Mouse (Mus musculus): ENCODE data around the gene Zdhhc5. TPM values are rescaled to one million over a fixed set of nuclear protein-coding genes. Genes with fewer than 3 reads are reported as not detected.

Gene Zdhhc5
- total and polyA plus RNA-seq, 2 experiments from 2014 or later, result 13.1 to 27.5 TPM

DNA sequence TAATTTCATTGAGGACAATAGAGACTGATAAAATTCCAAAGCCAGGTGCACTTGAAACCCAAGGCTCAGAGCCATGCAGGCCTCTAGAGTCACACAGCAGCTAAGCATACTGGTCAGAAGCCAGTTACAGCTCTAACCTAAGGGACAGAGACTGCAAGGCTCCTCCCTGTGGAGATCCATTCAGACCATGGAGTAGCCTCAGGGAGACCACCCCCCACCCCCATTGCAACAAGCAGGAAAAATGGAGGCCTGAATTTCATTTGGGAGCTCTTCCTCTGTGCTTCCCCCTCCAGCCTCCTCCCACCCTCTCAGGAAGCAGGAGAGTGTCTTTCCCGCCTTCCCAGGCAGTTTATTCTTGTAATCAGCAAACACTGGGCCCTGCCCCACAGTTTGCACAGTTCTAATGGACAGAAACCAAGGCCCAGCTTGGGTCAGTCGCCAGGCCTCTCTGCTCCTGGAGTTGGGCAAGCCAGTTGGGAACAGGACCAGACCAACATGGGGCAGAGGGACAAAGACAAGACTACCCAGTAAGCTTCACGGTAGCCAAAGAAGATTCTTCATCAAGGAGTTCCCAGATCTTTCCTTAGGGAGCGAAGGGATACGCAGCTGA lies 27.0 kb upstream of the Zdhhc5 start:
- WGBS, result 2% methylated on average over 5 of the region's 5 CpGs
- H3K36me3 ChIP-seq (ENCODE audit: insufficient read depth), result no peaks in the 10 kb centered on the region
- ATAC-seq, result no peak
- H3K4me1 ChIP-seq (ENCODE audit: insufficient read depth), result peaks cover 28% of the 10 kb centered on the region
- no peak for DNase-seq
- H3K4me3 ChIP-seq (ENCODE audit: low read depth, low read length), result peak overlapping the region; percentile 94
- no peaks in the 10 kb centered on the region for H3K9me3 ChIP-seq (ENCODE audit: low read length)
- H3K4me2 ChIP-seq (ENCODE audit: low read depth), result peak overlapping the region; percentile 92
- TF ChIP-seq CTCF (IDR thresholded peaks at IDR 0.05; ENCODE audit: low read depth), result no peak
- H3K9ac ChIP-seq, result peak overlapping the region; percentile 91
- H3K27me3 ChIP-seq (ENCODE audit: insufficient read depth, low read length), result no peaks in the 10 kb centered on the region
- H3K27ac ChIP-seq (ENCODE audit: low read depth, low read length), result peak overlapping the region; percentile 96

GRCm38 (mm10) chr2:84740608-84741333 lies 25.8 kb upstream of the Zdhhc5 start:
- DNase-seq (no peak), ATAC-seq (no peak)
- TF ChIP-seq CTCF (IDR thresholded peaks at IDR 0.05; ENCODE audit: low read depth), result peak; percentile 49
- Histone ChIP-seq H3K4me1 (ENCODE audit: insufficient read depth) (peaks cover 40% of the 10 kb centered on the region), H3K36me3 (ENCODE audit: insufficient read depth) (no peaks in the 10 kb centered on the region), H3K9ac (no peak overlapping the region; the same call in 1 of the 2 replicates), H3K4me3 (ENCODE audit: low read depth, low read length) (no peak overlapping the region), H3K9me3 (ENCODE audit: low read length) (no peaks in the 10 kb centered on the region), H3K27ac (ENCODE audit: low read depth, low read length) (no peak overlapping the region), H3K4me2 (ENCODE audit: low read depth) (peak overlapping the region; percentile 27; the same call in 1 of the 2 replicates), H3K27me3 (ENCODE audit: insufficient read depth, low read length) (no peaks in the 10 kb centered on the region)
- 54% methylated on average over 15 of the region's 15 CpGs for WGBS

DNA sequence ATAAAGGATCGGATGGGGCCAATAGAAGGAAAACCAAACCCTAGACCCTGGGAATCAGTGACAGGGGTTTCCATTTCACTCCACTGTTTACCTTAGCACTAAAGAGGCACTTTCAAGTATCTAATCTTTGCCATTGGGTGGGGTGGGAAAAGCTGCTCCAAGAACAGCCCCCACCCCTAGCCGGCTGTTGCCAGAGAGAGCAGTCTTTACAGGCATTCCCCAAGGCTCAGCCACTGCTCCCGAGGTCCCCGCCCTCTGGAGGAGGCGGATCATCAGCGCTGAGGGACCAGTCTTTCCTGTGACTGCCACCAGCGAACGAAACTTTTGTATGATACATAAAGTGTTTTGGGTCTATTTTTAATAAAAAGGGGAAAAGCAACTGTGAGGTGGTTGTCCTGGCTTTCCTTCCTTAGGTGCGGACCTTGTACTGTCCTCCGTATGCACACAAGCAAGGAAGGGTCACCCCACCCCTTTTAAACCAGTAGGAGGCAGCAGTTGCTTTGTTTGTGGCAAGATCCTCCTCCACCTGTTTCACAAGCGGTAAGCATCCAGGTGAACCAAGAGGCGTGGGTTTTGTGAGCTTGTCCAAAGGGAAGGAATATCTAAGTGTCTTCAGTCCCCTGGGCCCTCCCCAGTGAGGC lies 23.4 kb upstream of the Zdhhc5 start:
- DNase-seq, result no peak
- H3K27ac ChIP-seq (ENCODE audit: low read depth, low read length), result no peak overlapping the region
- H3K9ac ChIP-seq, result no peak overlapping the region

GRCm38 (mm10) chr2:84737451-84737925 lies 22.5 kb upstream of the Zdhhc5 start:
- Histone ChIP-seq H3K4me1 (ENCODE audit: insufficient read depth) (peaks cover 44% of the 10 kb centered on the region), H3K27ac (ENCODE audit: low read depth, low read length) (no peak overlapping the region)

More for the DNA sequence above, 23.4 kb upstream of the Zdhhc5 start:
- peaks cover 44% of the 10 kb centered on the region for H3K4me1 ChIP-seq (ENCODE audit: insufficient read depth)
- H3K4me3 ChIP-seq (ENCODE audit: low read depth, low read length), result no peak overlapping the region
- no peaks in the 10 kb centered on the region for H3K27me3 ChIP-seq (ENCODE audit: insufficient read depth, low read length)
- no peaks in the 10 kb centered on the region for H3K36me3 ChIP-seq (ENCODE audit: insufficient read depth)
- TF ChIP-seq CTCF (IDR thresholded peaks at IDR 0.05; ENCODE audit: low read depth), result peak; percentile 57
- no peak for ATAC-seq
- 4% methylated on average over 12 of the region's 12 CpGs for WGBS
- peak overlapping the region; percentile 24 for H3K4me2 ChIP-seq (ENCODE audit: low read depth)
- no peaks in the 10 kb centered on the region for H3K9me3 ChIP-seq (ENCODE audit: low read length)

GRCm38 (mm10) chr2:84736312-84737161 lies 21.6 kb upstream of the Zdhhc5 start:
- 6% methylated on average over 27 of the region's 27 CpGs for WGBS
- no peak overlapping the region for H3K27ac ChIP-seq (ENCODE audit: low read depth, low read length)
- TF ChIP-seq CTCF (IDR thresholded peaks at IDR 0.05; ENCODE audit: low read depth), result no peak
- no peaks in the 10 kb centered on the region for H3K27me3 ChIP-seq (ENCODE audit: insufficient read depth, low read length)
- DNase-seq (no peak), ATAC-seq (no peak)
- peak overlapping the region; percentile 78 for H3K4me2 ChIP-seq (ENCODE audit: low read depth)
- no peaks in the 10 kb centered on the region for H3K36me3 ChIP-seq (ENCODE audit: insufficient read depth)
- H3K4me3 ChIP-seq (ENCODE audit: low read depth, low read length), result peak overlapping the region; percentile 22
- H3K4me1 ChIP-seq (ENCODE audit: insufficient read depth), result peaks cover 37% of the 10 kb centered on the region
- H3K9ac ChIP-seq, result peak overlapping the region; percentile 18; the same call in 1 of the 2 replicates
- H3K9me3 ChIP-seq (ENCODE audit: low read length), result no peaks in the 10 kb centered on the region

More at GRCm38 (mm10) chr2:84737451-84737925, 22.5 kb upstream of the Zdhhc5 start:
- Histone ChIP-seq H3K9me3 (ENCODE audit: low read length) (no peaks in the 10 kb centered on the region), H3K4me3 (ENCODE audit: low read depth, low read length) (no peak overlapping the region), H3K36me3 (ENCODE audit: insufficient read depth) (no peaks in the 10 kb centered on the region), H3K27me3 (ENCODE audit: insufficient read depth, low read length) (no peaks in the 10 kb centered on the region), H3K4me2 (ENCODE audit: low read depth) (peak overlapping the region; percentile 78), H3K9ac (no peak overlapping the region)
- no peak for ATAC-seq
- TF ChIP-seq CTCF (IDR thresholded peaks at IDR 0.05; ENCODE audit: low read depth), result peak; percentile 36; the same call in 1 of the 2 replicates
- 10% methylated on average over 8 of the region's 8 CpGs for WGBS
- no peak for DNase-seq

- peak overlapping the region; percentile 78 for H3K4me2 ChIP-seq (ENCODE audit: low read depth)
- no peak overlapping the region for H3K27ac ChIP-seq (ENCODE audit: low read depth, low read length)
- ATAC-seq (no peak), DNase-seq (no peak)
- H3K4me1 ChIP-seq (ENCODE audit: insufficient read depth), result peaks cover 34% of the 10 kb centered on the region
- peak overlapping the region; percentile 50 for H3K4me3 ChIP-seq (ENCODE audit: low read depth, low read length)
- no peak for TF ChIP-seq CTCF (IDR thresholded peaks at IDR 0.05; ENCODE audit: low read depth)
- WGBS, result 13% methylated on average over 7 of the region's 7 CpGs
- no peaks in the 10 kb centered on the region for H3K9me3 ChIP-seq (ENCODE audit: low read length)
- no peaks in the 10 kb centered on the region for H3K36me3 ChIP-seq (ENCODE audit: insufficient read depth)
- H3K27me3 ChIP-seq (ENCODE audit: insufficient read depth, low read length), result no peaks in the 10 kb centered on the region
- H3K9ac ChIP-seq, result peak overlapping the region; percentile 65; the same call in 1 of the 2 replicates
These were observed 20.5 kb upstream of the Zdhhc5 start for GRCm38 (mm10) chr2:84735346-84735920.
